Mouse (Mus musculus) MEL (cell line): ENCODE measurements around the gene Scrt2.

ENCODE experiments used
- CTCF ChIP-seq, 3 experiments: IDR thresholded peaks in 2 of 3; conservative IDR thresholded peaks in 1 of 3; 2 replicates each; pipeline ENCODE4 v1.5.1; 2011 to 2012; ENCODE audit warnings: low read length in 3 of 3, low read depth in 2 of 3, mild to moderate bottlenecking in 2 of 3, improper control_type of control experiment in 1 of 3, inconsistent platforms in 1 of 3, mixed read lengths in 1 of 3, moderate library complexity in 1 of 3; ENCODE audit not compliant: control insufficient read depth in 1 of 3, insufficient read depth in 1 of 3, poor library complexity in 1 of 3, severe bottlenecking in 1 of 3
- EP300 ChIP-seq, 2 experiments: IDR thresholded peaks; 2 replicates each; pipeline ENCODE4 v1.6.1; 2011; ENCODE audit warnings: improper control_type of control experiment in 2 of 2, low read length in 2 of 2, low read depth in 1 of 2, mild to moderate bottlenecking in 1 of 2
- KAT2A ChIP-seq: conservative IDR thresholded peaks from 2 replicates; pipeline ENCODE4 v1.6.1; 2012; ENCODE audit warnings: low read depth, low read length, improper control_type of control experiment, inconsistent platforms
- MAX ChIP-seq: IDR thresholded peaks from 2 replicates; pipeline ENCODE4 v1.6.1; 2011; ENCODE audit warnings: low read length, improper control_type of control experiment
- POLR2A ChIP-seq, 2 experiments: IDR thresholded peaks; 2 replicates each; pipeline ENCODE4 v1.6.1; 2011 to 2012; ENCODE audit warnings: low read length in 2 of 2, mild to moderate bottlenecking in 2 of 2, control low read depth in 1 of 2, improper control_type of control experiment in 1 of 2, low read depth in 1 of 2, moderate library complexity in 1 of 2; ENCODE audit not compliant: control insufficient read depth in 1 of 2, insufficient read depth in 1 of 2, poor library complexity in 1 of 2
- SMC3 ChIP-seq: IDR thresholded peaks from 2 replicates; pipeline ENCODE4 v1.6.1; 2011; ENCODE audit warnings: low read depth, low read length, improper control_type of control experiment
- TAL1 ChIP-seq: IDR thresholded peaks from 2 replicates; pipeline ENCODE4 v1.6.1; 2012; ENCODE audit warnings: mild to moderate bottlenecking, inconsistent platforms, low read length, moderate library complexity, mixed read lengths
- USF2 ChIP-seq, 2 experiments: IDR thresholded peaks; 2 replicates each; pipeline ENCODE4 v1.6.1; 2011 to 2012; ENCODE audit warnings: improper control_type of control experiment in 2 of 2, low read length in 2 of 2, borderline replicate concordance in 1 of 2, inconsistent platforms in 1 of 2, low read depth in 1 of 2, mild to moderate bottlenecking in 1 of 2; ENCODE audit not compliant: insufficient read depth in 1 of 2
- ZNF384 ChIP-seq: IDR thresholded peaks from 2 replicates; pipeline ENCODE4 v1.6.1; 2012; ENCODE audit warnings: low read depth, mild to moderate bottlenecking, inconsistent platforms, low read length, improper control_type of control experiment

DNA sequence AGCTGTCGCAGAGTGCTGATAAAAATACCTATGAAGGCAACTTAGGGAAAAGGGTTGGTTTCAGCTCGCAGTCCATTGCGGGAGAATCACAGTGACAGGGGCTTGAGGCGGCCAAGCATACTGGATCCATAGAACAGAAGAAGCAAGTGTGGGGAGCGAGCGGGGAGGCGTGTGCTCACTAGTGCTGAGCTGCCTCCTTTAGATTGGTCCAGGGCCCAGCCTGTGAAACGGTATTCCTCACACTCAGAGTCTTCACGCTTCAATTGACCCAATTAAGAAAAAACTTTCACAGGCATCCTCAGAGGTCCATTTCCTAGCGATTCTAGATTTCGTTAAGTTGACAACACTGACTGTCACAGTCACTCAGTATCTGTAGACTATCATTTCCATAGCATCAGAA lies 59.6 kb downstream of the Scrt2 start:
- TF ChIP-seq POLR2A (IDR thresholded peaks at IDR 0.05; ENCODE audit: control insufficient read depth in 1 of 2, insufficient read depth in 1 of 2, low read depth in 1 of 2, low read length in 2 of 2, poor library complexity in 1 of 2) (no peak), SMC3 (no peak), CTCF (IDR thresholded peaks at IDR 0.05 in 2 of 3, conservative IDR thresholded peaks at IDR 0.05 in 1 of 3; ENCODE audit: control insufficient read depth in 1 of 3, insufficient read depth in 1 of 3, low read depth in 2 of 3, low read length in 3 of 3, poor library complexity in 1 of 3, severe bottlenecking in 1 of 3) (no peak), MAX (no peak), TAL1 (no peak), ZNF384 (no peak), KAT2A (no peak), USF2 (IDR thresholded peaks at IDR 0.05; ENCODE audit: borderline replicate concordance in 1 of 2, insufficient read depth in 1 of 2, low read depth in 1 of 2, low read length in 2 of 2) (no peak), EP300 (IDR thresholded peaks at IDR 0.05; ENCODE audit: low read depth in 1 of 2, low read length in 2 of 2) (no peak)
